Mouse (Mus musculus) liver, adult 2 months (tissue): Measurements from ENCODE around the gene Camk2g. TPM values are rescaled to one million over a fixed set of nuclear protein-coding genes. Genes with fewer than 3 reads are reported as not detected.

Experiments used
- DNase-seq: peaks from one replicate; pipeline ENCODE4 v3.0.0-alpha.2; 2011; ENCODE audit warnings: low read depth, low spot score; ENCODE audit errors: extremely low read depth
- H3K27ac ChIP-seq: fragments of 200-500 bp; replicated peaks from 2 replicates; pipeline ENCODE4 v1.5.1; 2012; ENCODE audit warnings: low read depth, mild to moderate bottlenecking, control low read depth, inconsistent platforms, low read length; ENCODE audit not compliant: insufficient read depth
- H3K27me3 ChIP-seq: fragments of 200-500 bp; 2 replicates; pipeline ENCODE4 v1.6.1; 2012; ENCODE audit warnings: mild to moderate bottlenecking, moderate library complexity, low read length, inconsistent platforms; ENCODE audit not compliant: control insufficient read depth, insufficient read depth
- H3K36me3 ChIP-seq: fragments of 200-500 bp; 2 replicates; pipeline ENCODE4 v1.6.1; 2012; ENCODE audit warnings: low read length, inconsistent platforms; ENCODE audit not compliant: control insufficient read depth, insufficient read depth
- H3K4me1 ChIP-seq: fragments of 200-500 bp; 2 replicates; pipeline ENCODE4 v1.6.1; 2011; ENCODE audit warnings: low read length; ENCODE audit not compliant: control insufficient read depth, insufficient read depth
- H3K4me3 ChIP-seq: fragments of 200-500 bp; 2 replicates; pipeline ENCODE4 v1.5.1; 2011; ENCODE audit warnings: low read depth, mild to moderate bottlenecking, control low read depth, low read length, moderate library complexity; ENCODE audit not compliant: insufficient read depth
- H3K79me2 ChIP-seq: fragments of 200-500 bp; 2 replicates; pipeline ENCODE4 v1.6.1; 2012; ENCODE audit warnings: inconsistent platforms, mild to moderate bottlenecking, low read length, moderate library complexity; ENCODE audit not compliant: control insufficient read depth, insufficient read depth
- H3K9ac ChIP-seq: fragments of 200-500 bp; 2 replicates; pipeline ENCODE4 v1.6.1; 2012; ENCODE audit warnings: low read depth, mild to moderate bottlenecking, control low read depth, inconsistent platforms, low read length
- CTCF ChIP-seq: fragments of 200-500 bp; IDR thresholded peaks from 2 replicates; pipeline ENCODE4 v1.5.1; 2011; ENCODE audit warnings: low read depth, low read length, control low read depth
- POLR2A ChIP-seq: fragments of 200-500 bp; IDR thresholded peaks from 2 replicates; pipeline ENCODE4 v1.6.1; 2011; ENCODE audit warnings: low read length, control low read depth; ENCODE audit not compliant: insufficient read depth; ENCODE audit errors: extremely low read depth
- WGBS: fragments of 180-500 bp; shearing (Covaris S2); methylation state at CpG from one replicate; pipeline ENCODE4 v1.1.7; 2018; 5-methylcytosine and 5-hydroxymethylcytosine counted together
- polyA plus RNA-seq: library from polyadenylated mRNA; depleted of rRNA; stranded (reverse); fragments of >200 nt; gene quantifications from 2 replicates; pipeline ENCODE4 v1.2.3, GENCODE M21; 2012
- total RNA-seq: library from RNA; depleted of rRNA; stranded (reverse); fragments of >200 nt; gene quantifications from 2 replicates; pipeline ENCODE4 v1.2.3, GENCODE M21; 2014

Camk2g gene
- total and polyA plus RNA-seq, 2 experiments: 7.9 TPM

- no peak for DNase-seq
- H3K9ac ChIP-seq: no peak overlapping the region
- H3K27ac ChIP-seq: no peak overlapping the region
- TF ChIP-seq POLR2A (no peak), CTCF (peak; percentile 33)
- H3K36me3 ChIP-seq: 0 out of 2 replicates have a peak, but pooled peaks cover 2% of the 10 kb centered on the region
- no peak overlapping the region for H3K4me3 ChIP-seq
- H3K27me3 ChIP-seq: no peaks in the 10 kb centered on the region
- no peaks in the 10 kb centered on the region for H3K4me1 ChIP-seq
- 82% methylated on average over 3 of the region's 3 CpGs for WGBS
- H3K79me2 ChIP-seq: no peaks in the 10 kb centered on the region
Measured at GRCm38 (mm10) chr14:20743614-20744013, 50.3 kb downstream of the Camk2g start.

- no peak overlapping the region for H3K27ac ChIP-seq
- H3K79me2 ChIP-seq: no peaks in the 10 kb centered on the region
- H3K9ac ChIP-seq: no peak overlapping the region
- no peaks in the 10 kb centered on the region for H3K27me3 ChIP-seq
- H3K4me1 ChIP-seq: no peaks in the 10 kb centered on the region
- TF ChIP-seq POLR2A: no peak
- TF ChIP-seq CTCF: no peak
- peak; percentile 69 for DNase-seq
- 39% methylated on average over 9 of the region's 9 CpGs for WGBS
- 0 out of 2 replicates have a peak, but pooled peaks cover 2% of the 10 kb centered on the region for H3K36me3 ChIP-seq
- H3K4me3 ChIP-seq: no peak overlapping the region
Measured at GRCm38 (mm10) chr14:20741301-20741700, 52.6 kb downstream of the Camk2g start.

- H3K79me2 ChIP-seq: no peaks in the 10 kb centered on the region; the same call in 1 of the 2 replicates
- H3K9ac ChIP-seq: no peak overlapping the region
- no peak overlapping the region for H3K27ac ChIP-seq
- peaks cover 2% of the 10 kb centered on the region; the same call in 1 of the 2 replicates for H3K4me1 ChIP-seq
- no peak overlapping the region for H3K4me3 ChIP-seq
- DNase-seq: no peak
- H3K36me3 ChIP-seq: 0 out of 2 replicates have a peak, but pooled peaks cover 2% of the 10 kb centered on the region
- no peak for TF ChIP-seq CTCF
- no peaks in the 10 kb centered on the region for H3K27me3 ChIP-seq
- 79% methylated on average over 8 of the region's 8 CpGs for WGBS
Measured at GRCm38 (mm10) chr14:20738511-20738910, 55.4 kb downstream of the Camk2g start.

GRCm38 (mm10) chr14:20737306-20737705 lies 56.6 kb downstream of the Camk2g start:
- Histone ChIP-seq H3K79me2 (no peaks in the 10 kb centered on the region; the same call in 1 of the 2 replicates), H3K27me3 (no peaks in the 10 kb centered on the region), H3K4me1 (peaks cover 6% of the 10 kb centered on the region), H3K36me3 (no peaks in the 10 kb centered on the region), H3K4me3 (no peak overlapping the region), H3K9ac (no peak overlapping the region), H3K27ac (no peak overlapping the region)
- WGBS: 45% methylated on average over 14 of the region's 14 CpGs
- DNase-seq: peak; percentile 14
- TF ChIP-seq CTCF (peak; percentile 80), POLR2A (no peak)

- WGBS: 82% methylated on average over 13 of the region's 13 CpGs
- H3K4me1 ChIP-seq: peaks cover 7% of the 10 kb centered on the region
- H3K27ac ChIP-seq: no peak overlapping the region
Measured at GRCm38 (mm10) chr14:20735892-20736390, 57.9 kb downstream of the Camk2g start.

GRCm38 (mm10) chr14:20735052-20735451 lies 58.8 kb downstream of the Camk2g start:
- H3K36me3 ChIP-seq: peaks cover 16% of the 10 kb centered on the region
- no peak overlapping the region for H3K9ac ChIP-seq
- no peaks in the 10 kb centered on the region; the same call in 1 of the 2 replicates for H3K79me2 ChIP-seq
- H3K27ac ChIP-seq: no peak overlapping the region
- no peak overlapping the region for H3K4me3 ChIP-seq
- peaks cover 7% of the 10 kb centered on the region for H3K4me1 ChIP-seq
- no peak for TF ChIP-seq CTCF
- TF ChIP-seq POLR2A: no peak
- H3K27me3 ChIP-seq: no peaks in the 10 kb centered on the region
- WGBS: 58% methylated on average over 2 of the region's 2 CpGs
- DNase-seq: no peak

More at GRCm38 (mm10) chr14:20735892-20736390, 57.9 kb downstream of the Camk2g start:
- TF ChIP-seq POLR2A (no peak), CTCF (no peak)
- no peak for DNase-seq
- H3K27me3 ChIP-seq: no peaks in the 10 kb centered on the region
- H3K9ac ChIP-seq: no peak overlapping the region
- H3K4me3 ChIP-seq: no peak overlapping the region
- H3K79me2 ChIP-seq: no peaks in the 10 kb centered on the region; the same call in 1 of the 2 replicates
- H3K36me3 ChIP-seq: peaks cover 8% of the 10 kb centered on the region
